Mouse (Mus musculus) left cerebral cortex, adult 2 months (tissue): ENCODE measurements around the gene Hspd1. TPM values are rescaled to one million over a fixed set of nuclear protein-coding genes. Genes with fewer than 3 reads are reported as not detected.
A peak's percentile ranks its signal among the peaks of the same experiment; 100 is the strongest.

Experiments used
- DNase-seq, 2 experiments: peaks; one replicate each; pipeline ENCODE4 v3.0.0; 2021 to 2022; ENCODE audit warnings: low spot score in 2 of 2, mixed read lengths in 1 of 2; ENCODE audit errors: extremely low spot score in 1 of 2
- H3K27ac ChIP-seq: fragments of 200-600 bp; 2 replicates; pipeline ENCODE4 v1.8.1; 2022
- H3K4me3 ChIP-seq: fragments of 200-600 bp; 2 replicates; pipeline ENCODE4 v1.8.1; 2022
- CTCF ChIP-seq: fragments of 200-600 bp; IDR thresholded peaks from 2 replicates; pipeline ENCODE4 v1.8.1; 2022; ENCODE audit warnings: antibody characterized with exemption, mild to moderate bottlenecking, moderate library complexity
- intact Hi-C: fragments of 180-260 bp; cut with DNase I; formaldehyde crosslinking; loops from one replicate; pipeline ENCODE4 v1.15.1; 2025
- total RNA-seq, 2 experiments: library from RNA; stranded (reverse); gene quantifications; 2 replicates each; pipeline ENCODE4 v1.2.3; 2021

The Hspd1 gene
- total RNA-seq, 2 experiments from 2014 or later: 151 to 170 TPM

DNA sequence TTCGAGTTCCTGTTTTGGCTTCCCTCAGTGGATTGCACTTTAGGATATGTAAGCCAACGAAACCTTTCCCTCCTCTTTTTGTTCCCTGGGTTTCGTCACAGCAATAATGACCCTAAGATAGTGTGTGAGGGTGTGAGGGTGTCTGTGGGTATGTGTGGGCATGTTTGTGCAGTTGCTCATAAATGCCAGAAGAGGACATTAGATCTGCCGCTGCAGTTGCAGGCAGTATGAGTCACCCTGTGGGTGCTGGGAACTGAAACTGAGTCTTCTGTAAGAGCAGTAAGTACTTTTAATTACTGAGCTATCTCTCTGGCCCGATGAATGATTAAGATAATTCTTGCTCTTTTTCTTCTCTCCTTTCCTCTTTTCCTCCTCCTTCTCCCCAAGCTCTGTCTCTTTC, 35.0 kb upstream of the Hspd1 start:
- no peak for TF ChIP-seq CTCF
- DNase-seq: no peak
- intact Hi-C loops: no loop called here
- no peak overlapping the region for H3K27ac ChIP-seq
- no peak overlapping the region for H3K4me3 ChIP-seq

- no peak for TF ChIP-seq CTCF
- Histone ChIP-seq H3K27ac (no peak overlapping the region), H3K4me3 (no peak overlapping the region)
- no peak for DNase-seq
- intact Hi-C loops: no loop called here
These were observed 21.2 kb upstream of the Hspd1 start for GRCm38 (mm10) chr1:55109066-55109766.

- no peak for TF ChIP-seq CTCF
- no peak overlapping the region for H3K27ac ChIP-seq
- H3K4me3 ChIP-seq: no peak overlapping the region
- intact Hi-C loops: no loop called here
- no peak for DNase-seq
These were observed 20.4 kb upstream of the Hspd1 start for GRCm38 (mm10) chr1:55108473-55108872.

DNA sequence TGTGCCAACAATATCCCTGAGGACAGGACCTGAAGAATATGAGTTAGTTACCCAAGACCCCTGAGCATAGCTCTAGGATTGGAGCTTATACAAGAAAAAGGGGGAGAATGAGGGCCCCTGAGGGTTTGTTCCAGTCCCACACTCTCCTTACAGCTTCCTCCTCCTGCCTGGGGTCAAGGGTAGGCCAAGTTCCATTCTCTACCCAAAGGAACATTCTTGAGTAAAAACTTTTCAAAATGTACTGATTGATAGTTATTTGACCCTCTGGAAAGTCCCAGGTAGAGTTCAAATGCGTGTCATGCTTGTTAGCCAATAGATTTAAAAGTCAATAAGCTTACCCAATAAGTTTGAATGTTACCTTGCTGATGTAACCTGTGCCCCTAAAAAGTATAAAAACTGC, 19.6 kb upstream of the Hspd1 start:
- intact Hi-C loops: no loop called here
- no peak for TF ChIP-seq CTCF
- no peak for DNase-seq
- no peak overlapping the region for H3K4me3 ChIP-seq
- H3K27ac ChIP-seq: no peak overlapping the region

DNA sequence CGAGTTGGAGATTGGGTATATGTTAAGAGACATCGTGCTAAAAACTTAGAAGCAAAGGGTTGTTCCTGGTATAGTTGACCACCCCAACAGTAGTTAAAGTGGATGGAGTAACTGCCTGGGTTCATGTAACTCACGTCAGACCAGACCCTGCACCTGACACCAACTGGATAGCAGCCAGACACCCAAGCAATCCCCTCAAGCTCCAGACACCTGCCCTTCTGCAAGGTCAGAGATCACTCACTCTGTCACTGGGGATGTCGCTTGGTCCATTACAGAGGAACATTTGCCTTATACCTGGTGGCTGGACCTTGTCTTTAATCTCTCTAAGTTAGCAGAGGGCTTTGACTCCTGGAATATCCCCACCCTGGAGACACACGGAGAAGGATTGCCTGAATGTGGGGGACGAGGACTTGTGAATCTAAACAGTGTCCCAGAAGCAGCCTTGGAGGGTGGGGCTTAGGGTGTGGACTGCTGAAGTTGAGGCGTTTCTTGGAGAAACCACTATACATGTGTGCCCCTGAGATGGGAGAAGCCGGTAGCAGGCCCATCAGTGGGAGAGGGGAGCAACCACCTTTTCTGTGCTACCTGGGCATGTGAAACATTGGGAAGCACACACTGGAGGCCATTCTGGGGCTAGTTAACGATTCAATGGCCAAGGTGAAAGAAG, 19.0 kb upstream of the Hspd1 start:
- intact Hi-C loops: no loop called here
- TF ChIP-seq CTCF: no peak
- DNase-seq: no peak
- Histone ChIP-seq H3K4me3 (no peak overlapping the region), H3K27ac (no peak overlapping the region)

DNA sequence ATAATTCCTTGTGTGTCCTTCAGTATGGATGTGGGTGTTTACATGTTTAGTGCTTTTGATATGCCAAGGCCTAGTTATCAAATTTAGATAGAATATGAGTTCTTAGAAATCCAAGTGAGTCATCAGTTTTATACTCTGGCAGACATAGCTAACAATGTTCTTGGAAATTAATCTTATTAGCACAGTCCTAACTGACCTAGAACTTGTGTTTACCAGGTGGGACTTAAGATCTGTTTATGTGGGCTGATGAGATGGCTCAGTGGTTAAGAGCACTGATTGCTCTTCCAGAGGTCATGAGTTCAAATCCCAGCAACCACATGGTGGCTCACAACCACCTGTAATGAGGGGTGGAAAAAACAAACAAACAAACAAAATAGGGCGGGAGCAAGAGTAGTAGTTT, 4.4 kb upstream of the Hspd1 start:
- Histone ChIP-seq H3K4me3 (no peak overlapping the region), H3K27ac (no peak overlapping the region)
- TF ChIP-seq CTCF: no peak
- DNase-seq: no peak
- intact Hi-C loops: no loop called here

- DNase-seq: no peak
- Histone ChIP-seq H3K4me3 (no peak overlapping the region), H3K27ac (no peak overlapping the region)
- no peak for TF ChIP-seq CTCF
- intact Hi-C loops: no loop called here
These were observed 4.0 kb upstream of the Hspd1 start for GRCm38 (mm10) chr1:55092056-55092455.

DNA sequence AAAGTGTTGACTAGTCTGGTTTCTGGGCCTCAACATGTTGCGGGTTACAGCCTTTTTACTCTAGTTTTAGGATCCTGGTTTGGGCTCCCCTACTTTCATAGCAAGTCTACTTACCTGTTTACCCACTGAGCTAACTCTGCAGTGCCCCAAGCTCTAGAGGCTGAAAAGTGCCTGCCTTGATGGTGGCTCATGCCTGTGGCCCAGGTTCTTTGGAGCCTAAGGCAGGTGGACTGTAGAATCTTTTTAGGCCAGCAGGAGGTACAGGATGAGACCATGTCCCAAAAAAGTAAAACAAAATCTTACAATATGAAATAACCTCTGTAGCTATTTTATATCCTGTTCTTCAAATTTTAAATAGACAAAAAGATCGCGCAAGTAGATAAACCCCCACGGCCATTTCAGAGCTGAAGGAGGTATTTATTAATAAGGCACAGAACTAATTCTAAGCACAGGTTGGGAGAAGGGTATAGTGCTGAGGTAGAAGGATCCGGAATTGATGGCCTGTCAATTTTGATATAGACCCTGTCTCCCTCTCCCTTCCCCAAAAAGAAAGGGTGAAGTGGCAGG, 1.5 kb upstream of the Hspd1 start:
- H3K4me3 ChIP-seq: no peak overlapping the region
- TF ChIP-seq CTCF: no peak
- no peak overlapping the region for H3K27ac ChIP-seq
- intact Hi-C loops: loop anchor here (10.0 kb wide), 1 partner anchor 295 kb away; no protein-coding TSS in a partner anchor
- DNase-seq: no peak

DNA sequence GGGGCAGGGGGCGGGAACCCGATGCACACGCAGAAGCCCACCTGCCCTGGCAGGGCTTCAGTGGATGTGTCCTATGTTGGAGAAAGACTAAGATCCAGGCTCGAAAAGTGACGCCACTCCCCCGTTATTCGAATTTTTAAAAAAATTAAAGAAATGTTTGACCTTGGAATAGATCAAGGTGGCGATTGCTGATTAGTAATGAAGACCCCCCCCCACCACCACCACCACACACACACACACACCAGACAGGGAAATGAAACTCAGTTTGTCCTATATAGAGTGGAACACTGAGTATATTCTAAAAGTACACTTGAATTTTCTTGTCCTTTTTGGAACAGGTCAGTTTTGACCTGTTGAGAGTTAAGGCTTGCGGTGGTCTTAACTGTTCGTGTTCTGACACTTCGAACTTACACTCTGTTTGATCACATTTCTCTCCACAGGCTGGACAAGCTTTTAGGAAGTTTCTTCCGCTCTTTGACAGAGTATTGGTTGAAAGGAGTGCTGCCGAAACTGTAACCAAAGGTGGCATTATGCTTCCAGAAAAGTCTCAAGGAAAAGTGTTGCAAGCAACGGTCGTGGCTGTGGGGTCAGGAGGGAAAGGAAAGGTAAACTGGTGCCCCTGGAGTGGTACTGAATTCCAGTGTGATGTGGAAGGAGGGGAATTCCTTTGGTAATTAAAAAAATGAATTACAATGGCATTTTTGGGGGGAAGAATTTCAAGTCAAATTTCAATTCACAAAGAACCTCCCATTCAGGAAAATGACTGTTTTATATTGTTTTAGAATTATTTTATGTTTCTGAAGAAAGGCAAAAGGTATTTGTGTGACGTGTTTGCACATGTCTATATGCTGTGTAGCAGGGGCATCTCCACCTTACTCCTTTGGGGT, 811 bp upstream of the Hspd1 start:
- H3K4me3 ChIP-seq: peak overlapping the region; percentile 63
- intact Hi-C loops: loop anchor here (1.0 to 10.0 kb wide), 2 partner anchors 42 to 296 kb away; partner anchors contain the start of gene Mob4
- no peak for DNase-seq
- TF ChIP-seq CTCF: no peak
- peak overlapping the region; percentile 95 for H3K27ac ChIP-seq

DNA sequence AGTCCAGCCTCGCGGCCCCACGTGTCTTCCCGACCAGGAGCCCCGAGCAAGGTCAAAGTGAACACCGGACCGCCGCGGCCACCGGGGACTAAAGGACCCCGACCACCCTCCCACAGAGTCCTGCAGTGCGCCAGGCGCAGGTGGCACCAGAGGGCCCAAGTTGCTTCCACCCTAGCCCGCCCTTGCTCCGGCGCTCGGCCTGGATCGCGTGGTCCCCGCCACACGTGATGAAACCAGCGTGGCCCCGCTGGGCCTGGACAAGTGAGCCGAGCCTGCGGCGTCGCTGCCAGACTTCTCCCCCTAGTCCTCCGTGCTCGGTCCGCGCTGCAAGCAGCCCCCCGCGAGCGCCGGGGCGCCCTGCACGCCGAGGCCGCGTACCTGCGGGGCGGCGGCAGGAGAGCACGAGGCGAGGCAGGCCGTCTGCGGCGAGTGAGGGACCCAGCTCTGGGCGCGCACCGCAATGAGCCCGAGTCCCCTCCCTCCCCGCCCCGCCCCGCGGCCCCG, 590 bp downstream of the Hspd1 start:
- intact Hi-C loops: loop anchor here (2.0 to 10.0 kb wide), 3 partner anchors 35 to 297 kb away; partner anchors contain the start of genes Coq10b and Sf3b1
- no peak for DNase-seq
- Histone ChIP-seq H3K4me3 (peak overlapping the region; percentile 63), H3K27ac (peak overlapping the region; percentile 95)
- TF ChIP-seq CTCF: no peak

DNA sequence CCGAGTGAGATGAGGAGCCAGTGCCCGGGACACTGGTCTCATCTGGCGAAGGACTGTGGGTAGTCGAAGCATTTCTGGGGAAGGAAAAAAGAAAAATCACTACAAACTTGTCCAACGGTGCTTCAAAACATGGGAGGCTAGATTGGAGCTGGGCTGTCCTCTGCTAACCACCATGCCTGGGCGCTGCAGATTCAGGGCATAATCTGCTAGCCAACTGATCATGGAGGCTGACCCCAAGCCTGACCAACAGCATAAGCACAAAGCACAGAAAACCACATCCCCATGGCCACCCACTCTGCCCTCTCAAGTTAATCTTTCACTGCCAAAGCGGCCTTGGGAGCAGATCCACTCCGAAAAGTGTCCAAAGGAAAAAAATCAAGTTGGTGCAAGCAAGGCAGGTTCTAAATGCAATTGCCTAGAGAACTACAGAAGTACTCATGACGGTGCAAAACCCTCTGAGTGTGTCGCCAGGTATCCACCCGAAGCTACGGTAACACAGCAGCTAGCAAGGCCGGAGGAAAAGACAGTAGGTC, 1.1 kb downstream of the Hspd1 start:
- H3K4me3 ChIP-seq: peak overlapping the region; percentile 63
- no peak for TF ChIP-seq CTCF
- peak overlapping the region; percentile 95 for H3K27ac ChIP-seq
- DNase-seq: peak in 1 of 2 experiments; percentile 14
- intact Hi-C loops: loop anchor here (2.0 to 10.0 kb wide), 3 partner anchors 34 to 298 kb away; partner anchors contain the start of genes Coq10b and Sf3b1
